Mouse (Mus musculus) hindbrain, embryonic 11.5 days (tissue): ENCODE measurements around the gene Neu3. TPM values are rescaled to one million over a fixed set of nuclear protein-coding genes. Genes with fewer than 3 reads are reported as not detected.

Experiments used
- ATAC-seq: fragments of 200-750 bp; cut with Nextera tagmentation; 2 replicates; pipeline ENCODE4 v1.8.0; 2017; ENCODE audit warnings: mild to moderate bottlenecking, moderate TSS enrichment, moderate library complexity; ENCODE audit not compliant: low FRiP score
- DNase-seq: peaks from one replicate; pipeline ENCODE4 v3.0.0-alpha.2; 2015; ENCODE audit warnings: low spot score
- H3K27ac ChIP-seq: fragments of 300-500 bp; sonication (generic); 2 replicates; pipeline ENCODE4 v1.5.1; 2014; ENCODE audit warnings: mild to moderate bottlenecking, low read depth, low read length
- H3K27me3 ChIP-seq: fragments of 300-500 bp; sonication (generic); 2 replicates; pipeline ENCODE4 v1.6.1; 2014; ENCODE audit warnings: mild to moderate bottlenecking, low read length, moderate library complexity, mixed read lengths; ENCODE audit not compliant: control insufficient read depth, insufficient read depth
- H3K36me3 ChIP-seq: fragments of 300-500 bp; sonication (generic); 2 replicates; pipeline ENCODE4 v1.6.1; 2014; ENCODE audit warnings: mild to moderate bottlenecking, low read length, moderate library complexity, mixed read lengths; ENCODE audit not compliant: control insufficient read depth, insufficient read depth
- H3K4me1 ChIP-seq: fragments of 300-500 bp; sonication (generic); replicated peaks from 2 replicates; pipeline ENCODE4 v1.6.1; 2014; ENCODE audit warnings: low read length, mixed read lengths; ENCODE audit not compliant: control insufficient read depth, insufficient read depth
- H3K4me2 ChIP-seq: fragments of 300-500 bp; sonication (generic); replicated peaks from 2 replicates; pipeline ENCODE4 v1.6.1; 2014; ENCODE audit warnings: mild to moderate bottlenecking, low read depth, low read length
- H3K4me3 ChIP-seq: fragments of 300-500 bp; sonication (generic); 2 replicates; pipeline ENCODE4 v1.5.1; 2014; ENCODE audit warnings: low read depth, low read length
- H3K9ac ChIP-seq: fragments of 300-500 bp; sonication (generic); 2 replicates; pipeline ENCODE4 v1.6.1; 2014; ENCODE audit warnings: low read depth, low read length
- H3K9me3 ChIP-seq: fragments of 300-500 bp; sonication (generic); 2 replicates; pipeline ENCODE4 v1.6.1; 2016; ENCODE audit warnings: low read length; ENCODE audit not compliant: control insufficient read depth
- WGBS: fragments of 180-500 bp; shearing (Covaris S2); extraction: QIAGEN DNeasy Blood & Tissue Kit; methylation state at CpG from one replicate; pipeline ENCODE4 v1.1.7; 2014; 5-methylcytosine and 5-hydroxymethylcytosine counted together
- polyA plus RNA-seq: library from polyadenylated mRNA; unstranded; fragments of >200 nt; fragmentation: Nextera tagmentation; extraction: Ambion mirVana; gene quantifications from 2 replicates; pipeline ENCODE4 v1.2.1, GENCODE M21; 2014

Neu3 gene
- polyA plus RNA-seq, 1 experiment from 2014 or later = 2.1 TPM

DNA sequence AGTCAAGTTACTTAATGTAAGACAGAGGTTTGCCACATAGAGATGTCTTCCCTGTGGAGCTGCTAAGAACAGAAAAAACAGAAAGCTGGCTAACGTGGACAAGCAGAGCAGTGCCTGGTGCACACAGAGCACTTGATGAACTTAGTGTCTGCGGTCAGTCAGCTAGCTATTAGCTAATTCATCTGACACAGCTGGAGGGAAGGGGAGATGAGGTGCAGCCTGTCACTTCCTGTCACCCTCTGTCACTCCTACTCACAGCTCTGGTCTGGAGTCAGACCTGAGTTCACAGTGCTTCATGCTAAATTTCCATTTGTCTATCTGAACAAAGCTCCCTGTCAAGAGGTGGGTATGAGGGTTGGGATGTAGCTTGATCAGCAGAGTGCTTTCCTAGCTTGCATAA, 34.1 kb downstream of the Neu3 start:
- ATAC-seq = no peak
- no peak overlapping the region for H3K4me3 ChIP-seq
- H3K27ac ChIP-seq = no peak overlapping the region
- no peaks in the 10 kb centered on the region for H3K27me3 ChIP-seq
- 58% methylated on average over 2 of the region's 2 CpGs for WGBS
- H3K9ac ChIP-seq = no peak overlapping the region
- H3K36me3 ChIP-seq = no peaks in the 10 kb centered on the region
- H3K4me1 ChIP-seq = no peaks in the 10 kb centered on the region
- no peaks in the 10 kb centered on the region for H3K9me3 ChIP-seq
- no peak for DNase-seq
- H3K4me2 ChIP-seq = no peak overlapping the region

DNA sequence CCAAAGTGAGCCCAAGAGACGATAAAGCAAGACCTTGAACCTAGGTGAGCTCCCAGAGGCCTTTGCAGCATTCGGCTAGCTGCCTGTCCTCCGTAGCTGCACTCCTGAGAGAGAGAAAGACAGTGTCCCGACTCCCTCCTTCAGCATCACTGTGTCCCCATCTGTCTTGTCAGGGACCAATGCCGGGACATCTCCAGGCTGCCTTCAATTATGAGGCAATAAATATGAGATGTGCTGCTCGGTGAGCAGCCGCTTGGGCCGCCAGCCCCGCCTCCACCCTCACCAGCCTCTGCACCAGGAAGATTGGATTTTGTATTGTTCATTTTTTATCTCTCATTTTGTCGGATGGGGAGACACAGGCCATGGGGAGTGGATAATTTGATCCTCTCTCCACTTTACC, 37.4 kb downstream of the Neu3 start:
- Histone ChIP-seq H3K4me1 (no peaks in the 10 kb centered on the region; the same call in 1 of the 2 replicates), H3K36me3 (no peaks in the 10 kb centered on the region), H3K9ac (no peak overlapping the region), H3K4me2 (no peak overlapping the region), H3K27me3 (no peaks in the 10 kb centered on the region), H3K9me3 (no peaks in the 10 kb centered on the region), H3K4me3 (no peak overlapping the region), H3K27ac (peak overlapping the region; percentile 58; the same call in 1 of the 2 replicates)
- 73% methylated on average over 10 of the region's 10 CpGs for WGBS
- no peak for DNase-seq
- ATAC-seq = 0 out of 2 replicates have a peak, but pooled peaks have one; percentile 3

DNA sequence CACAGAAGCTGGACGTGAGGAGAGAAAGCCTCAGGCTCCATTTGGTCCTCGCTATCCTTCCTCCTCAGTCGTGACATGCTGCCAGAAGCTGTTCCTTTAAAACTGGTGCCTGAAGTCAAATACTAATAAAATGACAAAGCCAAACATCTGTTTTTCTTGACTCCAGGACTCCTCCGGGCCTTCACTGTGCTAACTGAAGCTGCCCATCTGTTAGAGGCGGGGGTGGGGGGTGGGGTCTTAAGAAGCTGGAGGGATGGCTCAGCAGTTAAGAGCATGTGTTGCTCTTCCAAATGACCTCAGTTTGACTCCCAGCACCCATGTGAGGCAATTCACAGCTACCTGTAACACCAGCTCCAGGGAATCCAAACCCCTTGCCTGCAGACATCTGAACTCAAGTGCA, 39.7 kb downstream of the Neu3 start:
- Histone ChIP-seq H3K9ac (no peak overlapping the region), H3K9me3 (no peaks in the 10 kb centered on the region), H3K4me1 (no peaks in the 10 kb centered on the region; the same call in 1 of the 2 replicates), H3K4me3 (no peak overlapping the region), H3K27ac (no peak overlapping the region), H3K4me2 (no peak overlapping the region), H3K36me3 (no peaks in the 10 kb centered on the region), H3K27me3 (no peaks in the 10 kb centered on the region)
- ATAC-seq (no peak), DNase-seq (no peak)
- 53% methylated on average over 5 of the region's 5 CpGs for WGBS

DNA sequence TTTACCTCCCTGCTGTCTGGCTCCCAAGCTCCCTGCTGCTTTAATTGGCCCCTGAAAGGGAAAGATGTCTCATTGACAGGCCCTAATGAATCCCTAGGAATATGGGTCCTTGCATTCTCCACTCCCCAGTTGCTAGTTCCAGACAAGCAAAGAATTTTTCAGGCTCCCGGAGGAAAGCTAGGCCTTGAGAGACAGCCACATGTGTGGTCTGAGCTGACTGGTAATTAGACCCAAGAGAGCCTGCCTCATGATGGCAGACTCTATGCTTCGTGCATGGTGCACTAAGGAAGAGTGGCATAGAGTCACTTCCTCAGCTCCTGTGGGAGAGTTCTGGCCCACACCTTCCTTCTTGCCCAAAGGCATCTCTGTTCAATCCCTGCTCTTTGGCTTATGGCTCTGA, 40.3 kb downstream of the Neu3 start:
- no peak overlapping the region for H3K9ac ChIP-seq
- no peaks in the 10 kb centered on the region for H3K36me3 ChIP-seq
- no peaks in the 10 kb centered on the region for H3K27me3 ChIP-seq
- H3K9me3 ChIP-seq = no peaks in the 10 kb centered on the region
- no peak overlapping the region for H3K4me3 ChIP-seq
- H3K27ac ChIP-seq = no peak overlapping the region
- no peaks in the 10 kb centered on the region; the same call in 1 of the 2 replicates for H3K4me1 ChIP-seq
- 43% methylated on average over 2 of the region's 2 CpGs for WGBS
- ATAC-seq (no peak), DNase-seq (no peak)
- no peak overlapping the region for H3K4me2 ChIP-seq

DNA sequence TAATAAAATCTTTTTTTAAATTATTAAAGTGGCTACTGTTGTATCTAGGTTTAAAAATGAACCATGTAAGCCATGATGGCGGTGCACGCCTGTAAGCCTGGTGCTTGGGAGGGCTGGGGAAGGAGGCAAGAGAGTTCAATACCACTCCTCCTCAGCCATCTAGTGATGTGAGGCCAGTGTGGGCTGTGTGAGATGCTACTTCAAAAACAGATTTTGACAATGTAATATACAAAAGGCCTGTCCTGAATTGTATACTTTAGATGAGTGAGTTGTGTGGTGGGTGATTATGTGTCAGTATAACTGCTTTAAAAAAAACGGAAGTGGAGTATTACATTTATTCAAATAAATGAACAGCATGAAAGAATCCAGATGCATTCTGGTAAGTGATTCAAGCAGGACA, 41.4 kb downstream of the Neu3 start:
- H3K9me3 ChIP-seq = no peaks in the 10 kb centered on the region
- no peak for DNase-seq
- H3K4me2 ChIP-seq = no peak overlapping the region
- WGBS = 73% methylated on average over 3 of the region's 3 CpGs
- H3K9ac ChIP-seq = no peak overlapping the region
- H3K4me3 ChIP-seq = no peak overlapping the region
- ATAC-seq = no peak
- no peaks in the 10 kb centered on the region for H3K27me3 ChIP-seq
- H3K4me1 ChIP-seq = no peaks in the 10 kb centered on the region; the same call in 1 of the 2 replicates
- no peak overlapping the region for H3K27ac ChIP-seq
- no peaks in the 10 kb centered on the region for H3K36me3 ChIP-seq

DNA sequence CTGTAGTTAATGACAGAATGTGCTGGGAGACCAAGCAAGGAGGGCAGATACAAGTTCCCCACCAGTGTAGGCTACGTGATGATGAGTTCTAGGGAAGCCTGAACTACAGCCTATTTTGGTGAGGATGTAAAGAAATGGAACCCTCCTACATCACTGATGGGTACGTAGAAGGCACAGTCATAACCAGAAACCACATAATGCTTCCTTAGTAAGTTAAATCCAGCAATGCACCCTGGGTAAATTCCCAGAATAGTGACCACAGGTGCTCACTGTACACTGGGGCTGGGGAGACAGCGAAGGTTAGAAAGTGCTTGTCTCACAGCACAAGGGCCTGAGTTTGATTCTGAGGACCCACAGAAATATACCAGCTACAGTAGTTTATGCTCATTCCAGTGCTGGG, 42.7 kb downstream of the Neu3 start:
- no peaks in the 10 kb centered on the region for H3K36me3 ChIP-seq
- H3K4me2 ChIP-seq = no peak overlapping the region
- H3K4me3 ChIP-seq = no peak overlapping the region
- no peak overlapping the region; the same call in 1 of the 2 replicates for H3K27ac ChIP-seq
- ATAC-seq (no peak), DNase-seq (no peak)
- H3K4me1 ChIP-seq = no peaks in the 10 kb centered on the region; the same call in 1 of the 2 replicates
- H3K9me3 ChIP-seq = no peaks in the 10 kb centered on the region
- no peaks in the 10 kb centered on the region for H3K27me3 ChIP-seq
- H3K9ac ChIP-seq = no peak overlapping the region
- WGBS = 93% methylated on average over 3 of the region's 3 CpGs

DNA sequence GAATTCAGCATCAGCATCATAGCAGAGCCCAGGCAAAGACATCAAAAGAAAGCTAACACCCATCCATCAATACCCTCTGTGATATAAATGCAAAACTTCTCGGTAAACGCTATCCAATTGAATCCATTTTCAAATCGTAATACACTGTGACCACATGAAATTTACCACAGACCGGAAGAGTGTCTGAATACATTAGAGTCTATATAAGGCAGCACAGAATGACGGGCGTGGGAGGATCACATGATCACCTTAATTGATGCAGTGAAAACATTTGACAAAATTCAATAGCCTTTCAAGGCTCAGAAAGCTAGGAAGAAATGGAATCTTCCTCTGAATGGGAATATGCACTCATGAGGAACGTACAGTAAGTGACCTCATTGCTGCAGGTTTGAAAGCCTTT, 44.8 kb downstream of the Neu3 start:
- no peaks in the 10 kb centered on the region; the same call in 1 of the 2 replicates for H3K4me1 ChIP-seq
- no peak overlapping the region for H3K4me3 ChIP-seq
- H3K27ac ChIP-seq = no peak overlapping the region
- H3K9me3 ChIP-seq = no peaks in the 10 kb centered on the region
- no peaks in the 10 kb centered on the region for H3K27me3 ChIP-seq
- DNase-seq (no peak), ATAC-seq (no peak)
- WGBS = 83% methylated on average over 7 of the region's 7 CpGs
- no peak overlapping the region for H3K9ac ChIP-seq
- H3K4me2 ChIP-seq = no peak overlapping the region
- no peaks in the 10 kb centered on the region for H3K36me3 ChIP-seq

DNA sequence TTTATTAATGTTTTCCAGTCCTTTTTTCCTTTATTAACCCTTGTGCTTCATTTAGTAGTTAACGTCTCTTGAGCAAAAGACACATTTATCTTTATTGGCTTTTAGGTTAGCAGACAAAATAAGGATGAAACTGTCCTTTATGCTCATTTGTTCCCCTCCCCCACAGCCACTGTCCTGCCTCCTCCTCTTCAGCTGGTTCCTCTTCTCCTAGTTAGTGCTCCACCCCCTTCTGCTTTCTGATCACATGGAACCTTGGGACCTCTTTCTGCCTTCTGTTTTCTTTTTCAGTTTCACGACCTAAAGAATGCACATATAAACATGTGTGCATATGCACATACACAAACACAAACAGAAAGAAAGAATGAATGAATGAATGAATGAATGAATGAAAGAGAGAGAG, 46.3 kb downstream of the Neu3 start:
- WGBS = 75% methylated on average over 2 of the region's 2 CpGs
- DNase-seq = no peak
- H3K4me2 ChIP-seq = no peak overlapping the region

DNA sequence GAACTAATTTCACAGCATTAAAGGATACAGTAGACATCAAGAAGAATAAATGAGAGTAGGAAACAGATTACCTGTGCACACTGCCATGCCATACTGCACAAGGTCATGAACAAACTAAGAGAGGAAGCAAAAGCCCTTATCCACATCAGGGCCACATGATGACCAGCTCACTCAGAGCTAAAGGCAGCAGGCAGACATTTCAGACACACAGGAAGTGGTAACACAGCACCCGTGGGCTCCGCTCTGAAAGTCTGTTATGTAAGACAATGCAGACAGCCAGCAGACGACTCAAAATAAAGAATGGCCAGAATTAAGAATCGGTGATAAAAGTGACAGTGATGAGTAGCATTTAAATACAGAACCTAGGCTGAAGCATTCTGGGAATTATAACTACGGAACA, 46.8 kb downstream of the Neu3 start:
- H3K27me3 ChIP-seq = no peaks in the 10 kb centered on the region
- no peak overlapping the region for H3K4me2 ChIP-seq
- ATAC-seq = no peak
- H3K9me3 ChIP-seq = no peaks in the 10 kb centered on the region
- H3K27ac ChIP-seq = no peak overlapping the region
- H3K4me1 ChIP-seq = no peaks in the 10 kb centered on the region
- WGBS = 85% methylated on average over 5 of the region's 5 CpGs
- H3K36me3 ChIP-seq = no peaks in the 10 kb centered on the region
- H3K4me3 ChIP-seq = no peak overlapping the region
- H3K9ac ChIP-seq = no peak overlapping the region
- DNase-seq = no peak

More for the DNA sequence above, 46.3 kb downstream of the Neu3 start:
- H3K4me1 ChIP-seq = no peaks in the 10 kb centered on the region
- H3K9me3 ChIP-seq = no peaks in the 10 kb centered on the region
- no peak for ATAC-seq
- H3K27ac ChIP-seq = no peak overlapping the region
- H3K4me3 ChIP-seq = no peak overlapping the region
- no peaks in the 10 kb centered on the region for H3K27me3 ChIP-seq
- H3K36me3 ChIP-seq = no peaks in the 10 kb centered on the region
- H3K9ac ChIP-seq = no peak overlapping the region
